Mouse (Mus musculus) CH12.LX (cell line): Measurements from ENCODE around the gene Ttll10.

Experiments used
- CHD2 ChIP-seq: IDR thresholded peaks from 2 replicates; pipeline ENCODE4 v1.6.1; 2011; ENCODE audit warnings: low read length, improper control_type of control experiment
- CTCF ChIP-seq, 2 experiments: IDR thresholded peaks in 1 of 2; conservative IDR thresholded peaks in 1 of 2; 2 replicates each; pipeline ENCODE4 v1.5.1; 2011 to 2012; ENCODE audit warnings: low read depth in 2 of 2, low read length in 2 of 2, improper control_type of control experiment in 1 of 2, inconsistent platforms in 1 of 2, mild to moderate bottlenecking in 1 of 2, moderate library complexity in 1 of 2
- ELF1 ChIP-seq: IDR thresholded peaks from 2 replicates; pipeline ENCODE4 v1.6.1; 2014; ENCODE audit warnings: low read depth, mild to moderate bottlenecking, inconsistent platforms, low read length, improper control_type of control experiment
- MAX ChIP-seq: IDR thresholded peaks from 2 replicates; pipeline ENCODE4 v1.6.1; 2011; ENCODE audit warnings: low read length, improper control_type of control experiment
- RAD21 ChIP-seq: IDR thresholded peaks from 2 replicates; pipeline ENCODE4 v1.6.1; 2011; ENCODE audit warnings: low read depth, mild to moderate bottlenecking, low read length, improper control_type of control experiment, moderate library complexity
- UBTF ChIP-seq: IDR thresholded peaks from 2 replicates; pipeline ENCODE4 v1.6.1; 2012; ENCODE audit warnings: low read depth, mild to moderate bottlenecking, inconsistent platforms, low read length, improper control_type of control experiment, moderate library complexity
- USF2 ChIP-seq: conservative IDR thresholded peaks from 2 replicates; pipeline ENCODE4 v1.6.1; 2011; ENCODE audit warnings: low read depth, low read length, improper control_type of control experiment
- ZC3H11A ChIP-seq: IDR thresholded peaks from 2 replicates; pipeline ENCODE4 v1.6.1; 2012; ENCODE audit warnings: low read depth, mild to moderate bottlenecking, inconsistent platforms, low read length, improper control_type of control experiment

GRCm38 (mm10) chr4:156084096-156084879 is 25.1 kb upstream of the Ttll10 start:
- TF ChIP-seq CHD2 (no peak), MAX (no peak), USF2 (no peak), ZC3H11A (no peak), ELF1 (no peak), UBTF (no peak), CTCF (conservative IDR thresholded peaks at IDR 0.05 in 1 of 2, IDR thresholded peaks at IDR 0.05 in 1 of 2; ENCODE audit: low read depth in 2 of 2, low read length in 2 of 2) (no peak), RAD21 (no peak)
